Mouse (Mus musculus) brain, embryonic 18.5 days (tissue): ENCODE measurements around the gene Vps45.
"Not testable (repeated sequence)": the region's sequence is repeated elsewhere in the genome, so short reads cannot be mapped to it uniquely, and the experiment has no call there.

ENCODE experiments used
- DNase-seq: peaks from one replicate; pipeline ENCODE4 v3.0.0-alpha.2; 2012; ENCODE audit warnings: low read depth, low spot score

Gene Vps45

DNA sequence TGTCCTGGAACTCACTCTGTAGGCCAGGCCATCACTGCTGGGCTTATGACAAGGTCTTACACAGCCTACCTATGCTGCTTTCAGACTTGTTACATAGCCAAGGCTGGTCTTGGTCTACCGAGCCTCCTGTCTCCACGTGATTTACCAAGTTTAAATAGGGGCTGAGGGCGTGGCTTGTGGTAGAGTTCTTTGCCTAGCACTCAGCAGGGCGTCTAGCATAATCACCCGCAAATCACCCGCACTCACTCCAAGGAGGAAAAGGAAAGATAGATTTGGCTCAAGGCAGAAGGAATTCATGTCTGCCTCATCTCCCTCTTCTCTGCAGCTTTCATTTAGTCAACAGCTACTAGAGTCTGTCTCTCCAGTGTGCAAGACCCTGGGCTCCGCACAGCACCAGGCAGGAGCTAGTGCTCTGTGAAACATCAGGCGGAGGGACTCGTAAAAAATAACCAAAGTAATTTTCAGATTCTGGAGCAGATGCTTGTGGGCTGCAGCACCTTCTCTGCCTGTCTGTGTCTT is 61.0 kb downstream of the Vps45 start:
- DNase-seq = no peak

DNA sequence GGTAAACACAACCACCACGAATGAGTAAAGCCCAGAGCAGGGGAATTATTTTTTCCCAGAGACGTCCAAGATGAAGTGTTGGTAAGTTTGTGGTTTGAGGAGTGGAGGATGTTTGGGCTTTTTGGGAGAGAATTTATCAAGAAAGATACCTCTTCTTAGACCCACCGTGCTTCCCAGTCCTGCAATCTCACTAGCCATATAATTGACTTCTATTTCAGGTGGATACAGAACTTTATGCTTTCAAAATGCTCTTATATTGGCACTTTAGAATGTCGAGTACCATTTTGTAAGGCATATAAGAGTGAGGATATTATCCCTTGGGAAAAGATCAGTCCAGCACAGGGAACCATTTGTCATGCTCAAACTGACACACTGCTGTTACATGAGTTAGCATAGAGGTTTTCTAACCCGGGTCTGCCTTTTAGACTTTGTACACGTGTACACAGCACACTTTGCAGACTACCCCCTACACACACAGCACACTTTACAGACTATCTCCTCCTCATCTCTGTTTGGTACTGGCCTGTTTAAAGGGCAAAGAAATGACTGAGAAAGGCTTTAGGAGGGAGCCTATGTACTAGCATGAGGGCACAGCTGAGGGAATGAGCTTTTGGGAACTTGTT is 61.7 kb downstream of the Vps45 start:
- no peak for DNase-seq

DNA sequence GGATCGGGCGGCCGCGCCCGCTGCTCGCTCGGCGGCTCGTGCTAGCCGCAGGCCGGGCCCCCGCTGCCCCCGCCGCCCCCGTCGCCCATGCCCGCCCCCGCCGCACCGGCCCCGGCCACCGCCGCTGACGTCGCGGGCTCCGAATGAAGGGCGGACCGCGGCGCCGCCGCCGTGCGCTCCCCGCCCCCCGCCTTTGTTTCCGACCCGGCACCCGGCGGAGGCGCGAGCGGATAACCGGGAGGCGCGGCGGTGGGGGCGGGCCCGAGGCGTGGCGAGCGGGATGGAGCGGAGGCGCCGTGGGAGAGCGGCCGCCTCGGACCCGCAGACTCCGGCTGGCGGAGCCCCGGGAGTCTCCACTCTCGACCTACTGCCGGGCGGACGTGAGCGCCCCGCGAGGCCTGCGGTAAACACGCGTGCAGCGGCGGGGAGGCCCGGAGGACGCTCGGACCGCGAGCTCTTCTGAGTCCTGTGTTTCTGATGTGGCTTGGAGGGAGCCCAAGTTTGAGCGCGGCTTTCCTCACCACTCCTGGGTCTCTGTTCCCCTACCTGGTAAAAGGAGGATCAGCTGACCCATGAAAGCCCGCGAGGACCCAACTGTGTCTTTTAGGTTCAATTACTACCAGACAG is 62.4 kb downstream of the Vps45 start, which contains the start of gene Plekho1:
Gene Plekho1 (minus strand): TSS at position 200 of the 627 bp plus-strand sequence.
- DNase-seq = no peak

- DNase-seq = no peak
Measured at GRCm38 (mm10) chr3:95994975-95995801, 63.1 kb downstream of the Vps45 start.

DNA sequence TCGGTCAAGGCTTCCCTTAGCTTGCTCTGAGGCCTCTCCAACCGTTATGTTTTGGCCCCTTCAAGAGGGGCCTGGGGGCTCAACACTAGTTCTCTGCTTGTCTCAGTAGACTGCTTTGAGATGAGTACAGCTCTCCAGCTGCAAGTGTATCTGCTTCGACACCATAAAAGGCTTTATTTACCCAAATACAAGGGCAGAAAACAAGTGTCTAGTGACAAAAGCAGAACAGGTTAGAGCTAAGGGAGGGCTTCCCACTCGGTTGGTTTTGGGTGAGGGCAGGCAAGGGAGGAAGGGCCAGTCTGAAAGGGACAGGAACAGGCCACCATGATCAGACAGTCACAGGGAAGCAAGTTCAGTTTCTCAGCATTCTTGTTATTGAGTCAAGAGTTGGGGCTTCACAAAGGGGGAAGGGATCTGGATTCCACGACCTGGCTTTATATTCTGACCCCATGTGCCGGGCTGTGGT is 63.9 kb downstream of the Vps45 start:
- DNase-seq = no peak

GRCm38 (mm10) chr3:95993881-95994280 is 64.4 kb downstream of the Vps45 start:
- DNase-seq = no peak

GRCm38 (mm10) chr3:95992990-95993603 is 65.2 kb downstream of the Vps45 start:
- DNase-seq = no peak

DNA sequence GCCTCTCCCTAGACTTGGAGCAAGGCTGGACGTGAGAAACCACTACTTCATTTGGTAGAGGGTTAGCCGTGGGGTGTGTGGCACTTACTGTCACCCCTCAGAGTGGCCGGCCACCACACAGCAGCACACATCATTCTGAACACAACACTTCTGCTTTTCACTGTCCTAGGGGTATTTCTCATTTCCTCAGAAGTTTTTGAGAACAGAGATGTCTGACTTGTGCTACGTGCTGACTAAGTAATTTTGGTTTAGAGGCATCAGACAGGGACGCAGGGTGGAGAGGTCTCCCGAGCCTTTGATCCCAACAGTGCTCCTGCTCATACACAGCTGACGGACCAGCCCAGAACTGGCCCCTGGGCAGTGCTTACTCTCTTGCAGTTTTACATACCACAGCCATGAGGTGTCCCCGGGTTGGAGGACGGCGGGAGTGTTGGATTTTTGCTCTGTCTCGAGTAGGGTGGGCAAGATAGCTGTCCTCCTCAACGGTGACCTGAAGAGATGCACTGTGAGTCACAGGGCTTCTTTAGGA is 67.8 kb downstream of the Vps45 start:
- no peak for DNase-seq

DNA sequence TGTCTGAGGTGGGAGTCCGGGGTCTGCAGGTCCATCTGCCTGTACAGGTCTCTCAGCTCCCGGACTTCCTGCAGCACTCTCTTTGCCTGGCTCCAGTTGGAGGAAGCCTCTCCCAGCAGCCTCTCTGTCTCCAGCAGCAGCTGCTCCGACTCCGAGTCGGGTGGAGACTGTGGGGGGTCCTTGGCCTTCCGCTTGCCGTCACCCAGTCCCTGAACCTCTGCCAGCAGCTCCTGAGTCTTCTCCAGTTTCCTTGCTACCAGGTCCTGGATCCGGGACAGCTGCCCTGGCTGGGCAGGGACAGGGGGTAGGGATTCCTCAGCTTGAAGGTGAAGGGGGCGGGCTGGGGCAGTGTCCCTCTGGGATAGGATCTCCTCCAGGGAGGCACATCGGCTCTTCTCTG is 69.3 kb downstream of the Vps45 start:
- DNase-seq = no peak

- no peak for DNase-seq
Measured at GRCm38 (mm10) chr3:95988138-95988537, 70.1 kb downstream of the Vps45 start.

GRCm38 (mm10) chr3:95987386-95988110 is 70.7 kb downstream of the Vps45 start:
- DNase-seq = no peak

GRCm38 (mm10) chr3:95986984-95987383 is 71.3 kb downstream of the Vps45 start:
- DNase-seq = no peak

DNA sequence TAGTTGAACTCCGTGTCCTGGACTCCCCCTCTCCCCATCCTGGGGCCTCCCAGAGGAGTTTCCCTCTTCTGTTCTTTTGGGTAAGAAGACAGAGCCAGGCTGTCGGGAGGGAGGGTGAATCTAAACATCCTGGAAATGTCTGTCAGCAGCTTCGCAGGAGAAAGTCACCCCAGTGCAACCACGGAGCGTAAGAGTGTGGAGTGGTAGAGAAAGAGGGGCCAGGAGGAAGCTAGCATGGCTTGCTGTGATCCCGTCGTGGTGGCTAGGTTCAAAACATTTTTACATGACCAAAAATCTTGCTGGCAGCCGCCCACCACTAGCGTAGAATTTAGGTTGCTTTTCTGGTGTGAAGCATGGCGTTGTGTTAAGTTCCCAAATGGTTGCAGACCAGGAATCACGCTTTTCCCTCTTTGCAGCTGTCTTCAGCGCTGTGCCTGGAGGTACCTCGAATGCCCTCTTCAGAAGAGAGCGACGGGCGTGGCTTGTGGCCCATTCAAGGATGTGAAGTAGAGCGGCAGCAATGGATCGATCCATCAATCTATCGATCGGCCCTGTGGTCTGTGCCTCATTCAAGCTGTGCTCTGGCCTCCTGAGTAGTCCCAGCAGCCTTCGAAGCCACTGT is 72.2 kb downstream of the Vps45 start:
- DNase-seq = no peak

- peak; percentile 80 for DNase-seq
Measured at GRCm38 (mm10) chr3:95985209-95986000, 72.9 kb downstream of the Vps45 start.

GRCm38 (mm10) chr3:95982129-95982528 is 76.1 kb downstream of the Vps45 start:
- no peak for DNase-seq

DNA sequence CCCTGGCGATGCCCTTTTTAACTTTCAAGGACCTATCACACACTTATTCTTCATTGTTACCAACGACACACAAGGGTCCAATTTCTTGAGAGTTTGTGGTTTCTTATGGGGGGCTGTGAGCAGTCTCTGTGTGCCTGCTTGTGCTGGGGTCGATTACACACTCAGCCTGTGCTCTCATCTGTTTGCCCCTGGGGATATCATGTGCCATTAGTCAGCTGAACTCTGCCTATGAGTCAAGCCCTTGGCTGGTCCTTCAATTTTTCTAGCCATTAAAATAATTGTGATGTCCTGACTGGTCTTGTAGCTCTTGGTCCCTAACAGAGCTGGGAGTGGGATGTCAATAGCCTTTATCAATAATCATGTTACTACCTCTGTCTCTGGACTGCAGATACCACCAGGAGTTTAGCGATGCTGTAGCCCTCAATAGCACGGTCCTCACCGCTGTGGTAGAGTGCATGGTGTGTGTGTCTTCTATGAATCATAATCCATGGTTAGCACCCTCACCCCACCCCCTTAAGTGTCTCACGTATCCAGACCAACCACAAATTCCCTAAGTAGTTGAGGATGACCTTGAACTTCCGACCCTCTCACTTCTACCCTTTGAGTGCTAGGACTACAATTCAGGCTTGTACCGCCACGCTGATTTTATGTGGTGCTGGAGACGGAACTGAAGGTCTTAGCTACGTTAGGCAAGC is 77.8 kb downstream of the Vps45 start:
- no peak for DNase-seq

DNA sequence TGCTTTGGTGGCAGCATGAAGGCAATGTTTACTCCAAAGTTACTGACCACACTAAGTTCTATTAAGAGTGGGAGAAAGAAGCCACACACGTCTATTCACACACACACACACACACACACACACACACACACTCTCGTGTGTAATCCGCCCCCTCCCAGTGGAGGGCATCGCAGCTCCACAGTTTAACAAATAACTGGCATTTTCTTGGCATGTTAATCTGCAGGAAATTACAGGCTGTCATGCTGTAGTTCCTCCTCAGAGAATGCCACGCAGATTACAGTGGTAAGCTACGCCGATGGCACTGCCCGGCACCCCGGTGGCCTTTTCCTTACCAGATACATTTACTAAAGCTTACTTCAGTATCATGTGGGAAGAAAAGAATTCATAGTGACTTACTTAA is 80.0 kb downstream of the Vps45 start:
- no peak for DNase-seq

DNA sequence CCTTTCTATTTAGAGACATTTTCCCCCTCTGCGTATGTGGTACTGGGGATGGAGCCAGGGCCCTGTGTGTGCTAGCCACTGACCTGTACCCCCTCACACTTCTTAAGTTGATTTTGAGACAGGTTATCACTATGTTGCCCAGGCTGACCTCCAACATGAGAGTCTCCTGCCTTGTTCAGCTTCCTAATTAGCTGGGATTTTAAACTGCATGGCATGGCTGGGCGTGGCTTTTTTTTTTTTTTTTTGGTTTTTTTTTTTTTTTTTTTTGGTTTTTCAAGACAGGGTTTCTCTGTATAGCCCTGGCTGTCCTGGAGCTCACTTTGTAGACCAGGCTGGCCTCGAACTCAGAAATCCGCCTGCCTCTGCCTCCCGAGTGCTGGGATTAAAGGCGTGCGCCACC is 80.7 kb downstream of the Vps45 start:
- DNase-seq = not testable (repeated sequence)

- DNase-seq = no peak
Measured at GRCm38 (mm10) chr3:95977079-95977478, 81.2 kb downstream of the Vps45 start.
